Mouse (Mus musculus) forebrain, embryonic 12.5 days (tissue): ENCODE results near the gene Lypd1. TPM values are rescaled to one million over a fixed set of nuclear protein-coding genes. Genes with fewer than 3 reads are reported as not detected.

Source experiments
- ATAC-seq: fragments of 200-750 bp; cut with Nextera tagmentation; 2 replicates; pipeline ENCODE4 v1.8.0; 2017; ENCODE audit warnings: moderate TSS enrichment; ENCODE audit not compliant: low FRiP score
- H3K27ac ChIP-seq: fragments of 300-500 bp; sonication (generic); 2 replicates; pipeline ENCODE4 v1.5.1; 2016; ENCODE audit warnings: mild to moderate bottlenecking
- H3K27me3 ChIP-seq: fragments of 300-500 bp; sonication (generic); 2 replicates; pipeline ENCODE4 v1.6.1; 2016; ENCODE audit warnings: mild to moderate bottlenecking
- H3K36me3 ChIP-seq: fragments of 300-500 bp; sonication (generic); replicated peaks from 2 replicates; pipeline ENCODE4 v1.6.1; 2016; ENCODE audit warnings: mild to moderate bottlenecking
- H3K4me1 ChIP-seq: fragments of 300-500 bp; sonication (generic); 2 replicates; pipeline ENCODE4 v1.6.1; 2016
- H3K4me2 ChIP-seq: fragments of 300-500 bp; sonication (generic); 2 replicates; pipeline ENCODE4 v1.6.1; 2016; ENCODE audit warnings: mild to moderate bottlenecking, moderate library complexity
- H3K4me3 ChIP-seq: fragments of 300-500 bp; sonication (generic); replicated peaks from 2 replicates; pipeline ENCODE4 v1.5.1; 2016; ENCODE audit warnings: mild to moderate bottlenecking
- H3K9ac ChIP-seq: fragments of 300-500 bp; sonication (generic); 2 replicates; pipeline ENCODE4 v1.6.1; 2016; ENCODE audit warnings: mild to moderate bottlenecking
- H3K9me3 ChIP-seq: fragments of 300-500 bp; sonication (generic); 2 replicates; pipeline ENCODE4 v1.6.1; 2016
- WGBS: fragments of 180-500 bp; shearing (Covaris S2); methylation state at CpG from one replicate; pipeline ENCODE4 v1.1.7; 2016; 5-methylcytosine and 5-hydroxymethylcytosine counted together
- polyA plus RNA-seq: library from polyadenylated mRNA; unstranded; fragments of >200 nt; fragmentation: Nextera tagmentation; extraction: Ambion mirVana; gene quantifications from 2 replicates; pipeline ENCODE4 v1.2.1, GENCODE M21; 2016

Lypd1 gene
- polyA plus RNA-seq, 1 experiment from 2014 or later = 9.0 TPM

- peak; percentile 46; the same call in 1 of the 2 replicates for ATAC-seq
- Histone ChIP-seq H3K9me3 (no peaks in the 10 kb centered on the region), H3K4me2 (no peak overlapping the region), H3K27ac (peak overlapping the region; percentile 63), H3K4me1 (peaks cover 12% of the 10 kb centered on the region; the same call in 1 of the 2 replicates), H3K9ac (no peak overlapping the region), H3K36me3 (no peaks in the 10 kb centered on the region), H3K4me3 (no peak overlapping the region), H3K27me3 (peaks cover 5% of the 10 kb centered on the region; the same call in 1 of the 2 replicates)
- 25% methylated on average over 9 of the region's 9 CpGs for WGBS
Measured at GRCm38 (mm10) chr1:125893158-125893557, 19.7 kb downstream of the Lypd1 start.

GRCm38 (mm10) chr1:125870056-125870455 lies 42.8 kb downstream of the Lypd1 start:
- WGBS = 18% methylated on average over 7 of the region's 7 CpGs
- no peaks in the 10 kb centered on the region for H3K36me3 ChIP-seq
- no peak overlapping the region for H3K4me3 ChIP-seq
- H3K4me1 ChIP-seq = peaks cover 15% of the 10 kb centered on the region
- H3K27me3 ChIP-seq = no peaks in the 10 kb centered on the region
- ATAC-seq = peak; percentile 46; the same call in 1 of the 2 replicates
- H3K4me2 ChIP-seq = peak overlapping the region; percentile 11; the same call in 1 of the 2 replicates
- H3K9me3 ChIP-seq = no peaks in the 10 kb centered on the region
- H3K9ac ChIP-seq = no peak overlapping the region
- H3K27ac ChIP-seq = peak overlapping the region; percentile 14

- H3K27me3 ChIP-seq = no peaks in the 10 kb centered on the region
- no peak for ATAC-seq
- WGBS = 77% methylated on average over 5 of the region's 5 CpGs
Measured at GRCm38 (mm10) chr1:125858631-125859030, 54.3 kb downstream of the Lypd1 start.

GRCm38 (mm10) chr1:125854646-125855045 lies 58.3 kb downstream of the Lypd1 start:
- H3K4me2 ChIP-seq = no peak overlapping the region
- H3K9ac ChIP-seq = no peak overlapping the region
- H3K36me3 ChIP-seq = no peaks in the 10 kb centered on the region
- H3K27me3 ChIP-seq = no peaks in the 10 kb centered on the region
- peaks cover 11% of the 10 kb centered on the region for H3K4me1 ChIP-seq
- WGBS = 2% methylated on average over 5 of the region's 5 CpGs
- no peaks in the 10 kb centered on the region for H3K9me3 ChIP-seq
- H3K4me3 ChIP-seq = no peak overlapping the region
- H3K27ac ChIP-seq = no peak overlapping the region
- no peak for ATAC-seq

More at GRCm38 (mm10) chr1:125858631-125859030, 54.3 kb downstream of the Lypd1 start:
- H3K4me1 ChIP-seq = peaks cover 11% of the 10 kb centered on the region
- H3K9ac ChIP-seq = no peak overlapping the region
- no peak overlapping the region for H3K27ac ChIP-seq
- no peaks in the 10 kb centered on the region for H3K36me3 ChIP-seq
- H3K9me3 ChIP-seq = no peaks in the 10 kb centered on the region
- no peak overlapping the region for H3K4me2 ChIP-seq
- H3K4me3 ChIP-seq = no peak overlapping the region

GRCm38 (mm10) chr1:125839746-125840392 lies 73.0 kb downstream of the Lypd1 start:
- H3K4me3 ChIP-seq = no peak overlapping the region
- 66% methylated on average over 13 of the region's 13 CpGs for WGBS
- H3K36me3 ChIP-seq = no peaks in the 10 kb centered on the region
- H3K9ac ChIP-seq = no peak overlapping the region
- no peak for ATAC-seq
- 0 out of 2 replicates have a peak, but pooled peaks cover 7% of the 10 kb centered on the region for H3K4me1 ChIP-seq
- H3K27ac ChIP-seq = no peak overlapping the region
- no peak overlapping the region for H3K4me2 ChIP-seq
- no peaks in the 10 kb centered on the region for H3K27me3 ChIP-seq
- H3K9me3 ChIP-seq = no peaks in the 10 kb centered on the region

- Histone ChIP-seq H3K27ac (no peak overlapping the region), H3K4me2 (no peak overlapping the region), H3K36me3 (no peaks in the 10 kb centered on the region), H3K9ac (no peak overlapping the region), H3K9me3 (no peaks in the 10 kb centered on the region), H3K27me3 (no peaks in the 10 kb centered on the region), H3K4me1 (0 out of 2 replicates have a peak, but pooled peaks cover 7% of the 10 kb centered on the region), H3K4me3 (no peak overlapping the region)
- ATAC-seq = no peak
- WGBS = 59% methylated on average over 1 of the region's 1 CpGs
Measured at GRCm38 (mm10) chr1:125837507-125837906, 75.4 kb downstream of the Lypd1 start.

- Histone ChIP-seq H3K4me2 (no peak overlapping the region), H3K9me3 (no peaks in the 10 kb centered on the region), H3K36me3 (no peaks in the 10 kb centered on the region), H3K27ac (no peak overlapping the region), H3K9ac (no peak overlapping the region), H3K4me3 (no peak overlapping the region), H3K27me3 (no peaks in the 10 kb centered on the region), H3K4me1 (no peaks in the 10 kb centered on the region)
- 91% methylated on average over 4 of the region's 4 CpGs for WGBS
- ATAC-seq = no peak
Measured at GRCm38 (mm10) chr1:125823611-125824010, 89.3 kb downstream of the Lypd1 start.

- WGBS = 76% methylated on average over 7 of the region's 7 CpGs
- H3K9me3 ChIP-seq = no peaks in the 10 kb centered on the region
- H3K9ac ChIP-seq = no peak overlapping the region
- no peaks in the 10 kb centered on the region for H3K27me3 ChIP-seq
- H3K27ac ChIP-seq = no peak overlapping the region
- H3K36me3 ChIP-seq = no peaks in the 10 kb centered on the region
- no peak for ATAC-seq
- H3K4me2 ChIP-seq = no peak overlapping the region
- no peak overlapping the region for H3K4me3 ChIP-seq
- H3K4me1 ChIP-seq = no peaks in the 10 kb centered on the region
Measured at GRCm38 (mm10) chr1:125821101-125821500, 91.8 kb downstream of the Lypd1 start.

Other genes starting within 250 kb of the Lypd1 start
- not detected in 2 replicates for gene Gpr39, start 236.1 kb downstream of the Lypd1 start, polyA plus RNA-seq